Mouse (Mus musculus): ENCODE measurements around the gene Iqcf3. TPM values are rescaled to one million over a fixed set of nuclear protein-coding genes. Genes with fewer than 3 reads are reported as not detected.
A peak's percentile ranks its signal among the peaks of the same experiment; 100 is the strongest.
"Not testable (repeated sequence)": the region's sequence is repeated elsewhere in the genome, so short reads cannot be mapped to it uniquely, and the experiment has no call there.

Gene Iqcf3
- not detected in 2 replicates for polyA plus RNA-seq (2014; fragmentation: Nextera tagmentation; extraction: Ambion mirVana)

DNA sequence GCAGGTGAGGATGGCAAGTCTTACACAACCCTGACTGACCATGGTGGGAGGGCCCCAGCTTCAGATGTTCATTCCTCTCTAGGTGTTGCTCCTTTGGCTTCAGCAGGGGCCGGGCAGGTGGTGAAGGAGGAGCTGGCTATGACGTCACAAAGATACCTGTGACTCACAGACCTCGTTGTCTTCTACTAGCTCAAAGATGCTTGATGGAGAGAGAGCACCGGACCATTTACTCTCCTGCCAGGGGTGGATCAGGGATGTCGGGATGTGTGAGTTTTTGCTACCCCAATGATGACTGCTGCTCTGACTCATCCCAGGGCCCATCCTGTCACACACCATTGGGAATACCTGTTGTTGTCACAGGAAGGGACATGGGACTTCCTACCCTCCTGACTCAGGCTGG is at the start of gene Iqcf3:
Gene Iqcf3, minus strand, starts transcription at position 101 of the 400 bp plus-strand sequence.
- Histone ChIP-seq H3K9ac (ENCODE audit: low read depth, low read length) (no peak within 1 kb of the TSS), H3K27ac (ENCODE audit: low read depth, low read length) (no peak within 1 kb of the TSS), H3K36me3 (ENCODE audit: control insufficient read depth, insufficient read depth, low read length) (no peaks in the 10 kb centered on the region), H3K4me3 (ENCODE audit: low read depth, low read length) (no peak within 1 kb of the TSS), H3K4me1 (ENCODE audit: control insufficient read depth, insufficient read depth, low read length) (no peaks in the 10 kb centered on the region), H3K4me2 (no peak within 1 kb of the TSS), H3K9me3 (replicated peaks; ENCODE audit: control insufficient read depth, low read length) (no peaks in the 10 kb centered on the region), H3K27me3 (ENCODE audit: control insufficient read depth, insufficient read depth, low read length) (no peaks in the 10 kb centered on the region)
- WGBS (ENCODE audit: insufficient replicate concordance) = 76% methylated on average over 5 of the region's 5 CpGs
- ATAC-seq (replicated peaks; ENCODE audit: insufficient number of reproducible peaks, low FRiP score, low TSS enrichment) = no peak

DNA sequence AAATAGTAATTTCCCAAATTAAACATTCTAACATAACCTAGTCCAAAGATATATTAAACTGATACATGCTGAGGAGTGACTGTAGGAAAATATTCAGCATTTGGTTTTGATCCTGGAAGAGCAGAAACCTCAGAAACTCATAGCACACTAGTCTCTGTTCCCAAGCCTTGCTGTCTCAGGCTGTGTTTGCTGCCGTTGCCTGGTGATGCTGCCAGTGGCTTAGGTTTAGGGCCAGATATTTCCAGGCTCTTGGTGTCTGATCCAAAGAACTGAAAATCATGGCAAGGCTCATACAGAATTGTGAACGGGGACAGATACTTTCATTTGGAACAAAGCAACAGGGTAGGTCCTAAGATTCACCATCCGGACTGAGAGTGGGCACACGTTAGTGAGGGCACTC is 49.3 kb upstream of the Iqcf3 start:
- H3K4me3 ChIP-seq (ENCODE audit: low read depth, low read length) = no peak overlapping the region
- no peak overlapping the region for H3K4me2 ChIP-seq
- ATAC-seq (replicated peaks; ENCODE audit: insufficient number of reproducible peaks, low FRiP score, low TSS enrichment) = no peak

DNA sequence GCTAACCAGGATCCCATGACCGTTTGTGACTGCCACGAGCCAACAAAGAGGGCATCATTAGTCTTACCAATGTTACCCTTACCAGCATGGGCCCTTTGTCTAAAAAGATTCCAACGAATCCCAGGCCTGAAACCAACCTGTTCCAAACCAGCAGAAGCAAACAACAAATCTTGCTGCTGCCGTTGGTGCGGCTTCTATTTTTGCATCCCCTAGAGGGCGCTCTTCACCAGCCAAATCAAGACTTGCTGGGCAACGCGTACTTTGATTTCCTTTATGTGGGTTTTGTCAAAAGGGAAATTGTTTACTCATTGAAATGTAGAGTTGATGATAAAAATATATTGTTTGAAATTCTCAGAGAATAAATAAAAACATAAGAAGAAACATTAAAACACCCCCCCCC is 39.1 kb upstream of the Iqcf3 start:
- Histone ChIP-seq H3K4me2 (no peak overlapping the region), H3K27me3 (ENCODE audit: control insufficient read depth, insufficient read depth, low read length) (no peaks in the 10 kb centered on the region; the same call in 1 of the 2 replicates), H3K27ac (ENCODE audit: low read depth, low read length) (no peak overlapping the region), H3K4me1 (ENCODE audit: control insufficient read depth, insufficient read depth, low read length) (no peaks in the 10 kb centered on the region), H3K9ac (ENCODE audit: low read depth, low read length) (no peak overlapping the region), H3K36me3 (ENCODE audit: control insufficient read depth, insufficient read depth, low read length) (no peaks in the 10 kb centered on the region), H3K9me3 (replicated peaks; ENCODE audit: control insufficient read depth, low read length) (no peaks in the 10 kb centered on the region), H3K4me3 (ENCODE audit: low read depth, low read length) (no peak overlapping the region)
- ATAC-seq (replicated peaks; ENCODE audit: insufficient number of reproducible peaks, low FRiP score, low TSS enrichment) = no peak
- WGBS (ENCODE audit: insufficient replicate concordance) = 27% methylated on average over 8 of the region's 8 CpGs

More for the DNA sequence above, 49.3 kb upstream of the Iqcf3 start:
- 82% methylated on average over 4 of the region's 4 CpGs for WGBS (ENCODE audit: insufficient replicate concordance)
- Histone ChIP-seq H3K9ac (ENCODE audit: low read depth, low read length) (no peak overlapping the region), H3K27ac (ENCODE audit: low read depth, low read length) (no peak overlapping the region), H3K4me1 (ENCODE audit: control insufficient read depth, insufficient read depth, low read length) (no peaks in the 10 kb centered on the region), H3K36me3 (ENCODE audit: control insufficient read depth, insufficient read depth, low read length) (no peaks in the 10 kb centered on the region), H3K9me3 (replicated peaks; ENCODE audit: control insufficient read depth, low read length) (no peaks in the 10 kb centered on the region), H3K27me3 (ENCODE audit: control insufficient read depth, insufficient read depth, low read length) (no peaks in the 10 kb centered on the region)

DNA sequence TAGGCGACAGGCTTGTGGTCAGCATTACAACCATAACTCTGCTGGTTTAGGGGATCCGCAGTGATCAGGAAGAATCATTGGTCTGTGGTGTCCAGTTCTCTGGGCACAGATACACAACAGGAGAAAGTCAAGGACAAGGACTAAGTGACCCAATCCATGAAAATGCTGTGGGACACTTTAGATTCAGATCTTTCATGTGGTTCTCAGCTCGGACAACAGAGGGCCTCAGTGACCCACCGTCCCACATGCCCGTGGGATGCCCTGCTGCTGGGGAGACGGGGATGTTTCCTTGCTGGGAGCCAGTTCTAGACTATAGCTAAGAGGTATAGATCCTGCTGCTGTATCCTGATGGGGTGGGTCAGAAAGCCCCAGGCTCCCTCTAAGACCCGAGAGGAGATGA is 37.0 kb upstream of the Iqcf3 start:
- no peak for ATAC-seq (replicated peaks; ENCODE audit: insufficient number of reproducible peaks, low FRiP score, low TSS enrichment)
- Histone ChIP-seq H3K4me3 (ENCODE audit: low read depth, low read length) (no peak overlapping the region), H3K9me3 (replicated peaks; ENCODE audit: control insufficient read depth, low read length) (no peaks in the 10 kb centered on the region), H3K27me3 (ENCODE audit: control insufficient read depth, insufficient read depth, low read length) (no peaks in the 10 kb centered on the region; the same call in 1 of the 2 replicates), H3K4me1 (ENCODE audit: control insufficient read depth, insufficient read depth, low read length) (no peaks in the 10 kb centered on the region), H3K9ac (ENCODE audit: low read depth, low read length) (no peak overlapping the region), H3K27ac (ENCODE audit: low read depth, low read length) (no peak overlapping the region), H3K36me3 (ENCODE audit: control insufficient read depth, insufficient read depth, low read length) (no peaks in the 10 kb centered on the region), H3K4me2 (no peak overlapping the region)
- WGBS (ENCODE audit: insufficient replicate concordance) = 34% methylated on average over 7 of the region's 7 CpGs

DNA sequence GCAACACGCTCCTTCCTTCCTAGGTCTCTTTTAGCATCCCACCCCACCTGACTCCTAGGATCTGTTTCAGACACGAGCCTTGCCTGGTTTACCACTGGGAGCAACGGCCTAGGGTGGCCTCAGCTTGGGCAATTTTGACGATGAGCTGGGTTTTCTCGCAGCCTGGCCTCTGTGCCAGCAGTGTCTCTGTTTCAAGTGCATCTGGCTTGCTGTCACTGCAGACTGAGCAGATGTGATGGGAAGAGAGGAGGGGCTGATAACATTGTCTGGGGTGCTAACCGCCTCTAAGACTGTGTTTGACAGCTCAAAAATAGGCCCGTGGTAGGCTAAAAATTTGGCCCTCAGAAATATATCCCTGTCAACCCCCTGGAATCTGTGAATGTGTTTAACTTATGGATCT is 34.4 kb upstream of the Iqcf3 start:
- ATAC-seq (replicated peaks; ENCODE audit: insufficient number of reproducible peaks, low FRiP score, low TSS enrichment) = no peak
- H3K27me3 ChIP-seq (ENCODE audit: control insufficient read depth, insufficient read depth, low read length) = no peaks in the 10 kb centered on the region; the same call in 1 of the 2 replicates
- H3K27ac ChIP-seq (ENCODE audit: low read depth, low read length) = no peak overlapping the region
- no peaks in the 10 kb centered on the region for H3K9me3 ChIP-seq (replicated peaks; ENCODE audit: control insufficient read depth, low read length)
- no peak overlapping the region for H3K4me2 ChIP-seq
- no peaks in the 10 kb centered on the region for H3K4me1 ChIP-seq (ENCODE audit: control insufficient read depth, insufficient read depth, low read length)
- 46% methylated on average over 7 of the region's 7 CpGs for WGBS (ENCODE audit: insufficient replicate concordance)
- no peak overlapping the region for H3K9ac ChIP-seq (ENCODE audit: low read depth, low read length)
- no peaks in the 10 kb centered on the region for H3K36me3 ChIP-seq (ENCODE audit: control insufficient read depth, insufficient read depth, low read length)
- no peak overlapping the region for H3K4me3 ChIP-seq (ENCODE audit: low read depth, low read length)

DNA sequence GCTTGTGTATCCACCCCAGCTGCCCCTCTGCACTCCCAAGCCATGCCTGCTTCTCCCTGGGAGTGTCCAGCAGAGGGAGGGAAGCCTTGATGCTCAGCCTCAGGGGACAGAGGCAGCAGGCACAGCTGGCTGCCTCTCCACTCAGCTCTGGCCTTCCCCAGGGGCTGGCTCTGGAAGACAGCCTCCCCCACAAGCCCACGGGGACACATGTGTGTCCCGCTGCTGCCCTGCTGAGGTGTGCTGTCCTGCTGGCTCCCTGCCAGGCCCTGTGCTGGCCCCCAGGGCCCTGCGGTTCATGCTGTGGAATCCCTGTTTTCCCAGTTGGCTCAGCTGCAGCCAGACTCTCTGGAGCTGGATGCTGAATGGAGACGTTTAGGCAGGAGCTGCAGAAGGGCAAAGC is 34.0 kb upstream of the Iqcf3 start:
- not testable (repeated sequence) for H3K4me1 ChIP-seq (ENCODE audit: control insufficient read depth, insufficient read depth, low read length); H3K4me2 ChIP-seq; H3K9me3 ChIP-seq (replicated peaks; ENCODE audit: control insufficient read depth, low read length); H3K27me3 ChIP-seq (ENCODE audit: control insufficient read depth, insufficient read depth, low read length); H3K9ac ChIP-seq (ENCODE audit: low read depth, low read length); H3K36me3 ChIP-seq (ENCODE audit: control insufficient read depth, insufficient read depth, low read length); H3K4me3 ChIP-seq (ENCODE audit: low read depth, low read length); H3K27ac ChIP-seq (ENCODE audit: low read depth, low read length)
- ATAC-seq (replicated peaks; ENCODE audit: insufficient number of reproducible peaks, low FRiP score, low TSS enrichment) = peak; percentile 42; the same call in 1 of the 2 replicates
- WGBS (ENCODE audit: insufficient replicate concordance) = 10% methylated on average over 4 of the region's 4 CpGs

DNA sequence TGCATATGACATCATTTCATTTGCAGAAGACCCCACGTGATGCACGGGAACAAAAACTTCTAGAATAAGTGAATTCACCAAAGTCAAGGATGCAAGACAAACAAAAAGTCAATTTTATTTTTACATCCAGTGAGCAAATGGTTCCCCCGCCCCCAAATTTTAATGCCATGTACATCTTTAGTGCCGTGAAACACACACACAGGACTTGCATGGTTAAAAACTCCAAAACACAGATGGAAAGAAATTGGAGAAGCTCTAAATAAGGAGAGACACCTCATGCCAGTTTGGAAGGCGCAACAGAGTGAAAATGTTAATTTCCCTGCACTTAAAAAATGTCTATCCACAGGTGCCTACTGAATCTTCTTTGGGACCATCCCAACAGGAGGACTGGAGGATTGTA is 30.7 kb upstream of the Iqcf3 start:
- H3K4me3 ChIP-seq (ENCODE audit: low read depth, low read length) = no peak overlapping the region
- no peak overlapping the region for H3K4me2 ChIP-seq
- no peaks in the 10 kb centered on the region for H3K27me3 ChIP-seq (ENCODE audit: control insufficient read depth, insufficient read depth, low read length)
- WGBS (ENCODE audit: insufficient replicate concordance) = 84% methylated on average over 5 of the region's 5 CpGs
- no peak overlapping the region for H3K9ac ChIP-seq (ENCODE audit: low read depth, low read length)
- no peaks in the 10 kb centered on the region for H3K36me3 ChIP-seq (ENCODE audit: control insufficient read depth, insufficient read depth, low read length)
- no peak for ATAC-seq (replicated peaks; ENCODE audit: insufficient number of reproducible peaks, low FRiP score, low TSS enrichment)
- no peak overlapping the region for H3K27ac ChIP-seq (ENCODE audit: low read depth, low read length)
- no peaks in the 10 kb centered on the region for H3K4me1 ChIP-seq (ENCODE audit: control insufficient read depth, insufficient read depth, low read length)
- H3K9me3 ChIP-seq (replicated peaks; ENCODE audit: control insufficient read depth, low read length) = no peaks in the 10 kb centered on the region

DNA sequence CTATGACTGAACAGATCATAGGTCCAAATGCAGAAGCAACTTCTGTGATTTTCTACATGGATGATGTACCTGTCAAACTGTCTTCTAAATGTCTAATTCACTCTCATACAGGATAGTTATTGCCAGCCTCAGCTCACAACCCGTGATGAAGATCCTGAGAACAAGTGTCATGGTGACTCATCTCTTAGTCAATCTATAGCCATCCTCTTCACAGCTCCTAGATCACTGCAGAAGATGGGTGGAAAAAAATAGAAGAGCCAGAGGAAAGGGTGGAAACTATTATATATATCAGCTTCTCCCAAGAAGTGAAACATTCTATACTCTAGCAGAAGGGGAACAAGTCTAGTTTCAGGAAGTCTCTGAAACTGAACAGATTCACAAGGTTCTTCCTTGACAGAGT is 21.1 kb upstream of the Iqcf3 start:
- ATAC-seq (replicated peaks; ENCODE audit: insufficient number of reproducible peaks, low FRiP score, low TSS enrichment) = no peak
- H3K4me3 ChIP-seq (ENCODE audit: low read depth, low read length) = no peak overlapping the region
- H3K36me3 ChIP-seq (ENCODE audit: control insufficient read depth, insufficient read depth, low read length) = no peaks in the 10 kb centered on the region
- no peaks in the 10 kb centered on the region for H3K4me1 ChIP-seq (ENCODE audit: control insufficient read depth, insufficient read depth, low read length)
- no peaks in the 10 kb centered on the region; the same call in 1 of the 2 replicates for H3K9me3 ChIP-seq (replicated peaks; ENCODE audit: control insufficient read depth, low read length)
- no peak overlapping the region for H3K27ac ChIP-seq (ENCODE audit: low read depth, low read length)
- no peaks in the 10 kb centered on the region for H3K27me3 ChIP-seq (ENCODE audit: control insufficient read depth, insufficient read depth, low read length)
- no peak overlapping the region for H3K4me2 ChIP-seq
- H3K9ac ChIP-seq (ENCODE audit: low read depth, low read length) = no peak overlapping the region
- 69% methylated on average over 1 of the region's 1 CpGs for WGBS (ENCODE audit: insufficient replicate concordance)

DNA sequence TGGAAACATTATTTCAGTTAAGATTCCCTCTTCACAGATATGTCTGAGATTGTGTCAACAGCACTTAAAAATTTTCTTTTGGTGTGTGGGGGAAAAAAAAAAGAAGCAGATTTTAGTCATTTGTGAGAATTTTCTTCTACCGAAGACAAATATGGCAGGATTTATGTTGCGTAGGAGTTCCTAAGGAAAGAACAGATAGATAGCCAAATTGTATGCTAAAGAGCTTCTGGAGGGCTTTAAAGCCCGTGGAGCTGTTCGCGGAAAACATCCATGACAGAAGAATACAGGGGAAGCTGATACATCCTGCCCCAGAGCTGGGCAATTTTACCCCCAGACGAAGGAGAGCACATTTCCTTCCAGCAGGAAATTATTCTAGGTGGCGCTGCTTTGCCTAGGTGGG is 18.6 kb upstream of the Iqcf3 start:
- ATAC-seq (replicated peaks; ENCODE audit: insufficient number of reproducible peaks, low FRiP score, low TSS enrichment) = no peak
- Histone ChIP-seq H3K9me3 (replicated peaks; ENCODE audit: control insufficient read depth, low read length) (no peaks in the 10 kb centered on the region; the same call in 1 of the 2 replicates), H3K27ac (ENCODE audit: low read depth, low read length) (no peak overlapping the region), H3K36me3 (ENCODE audit: control insufficient read depth, insufficient read depth, low read length) (no peaks in the 10 kb centered on the region), H3K9ac (ENCODE audit: low read depth, low read length) (no peak overlapping the region), H3K4me2 (no peak overlapping the region), H3K27me3 (ENCODE audit: control insufficient read depth, insufficient read depth, low read length) (no peaks in the 10 kb centered on the region), H3K4me3 (ENCODE audit: low read depth, low read length) (no peak overlapping the region), H3K4me1 (ENCODE audit: control insufficient read depth, insufficient read depth, low read length) (no peaks in the 10 kb centered on the region)
- 72% methylated on average over 7 of the region's 7 CpGs for WGBS (ENCODE audit: insufficient replicate concordance)
